Comparison of ENCODE assay signal across 13 mouse cellular contexts in the genomic region with DNA sequence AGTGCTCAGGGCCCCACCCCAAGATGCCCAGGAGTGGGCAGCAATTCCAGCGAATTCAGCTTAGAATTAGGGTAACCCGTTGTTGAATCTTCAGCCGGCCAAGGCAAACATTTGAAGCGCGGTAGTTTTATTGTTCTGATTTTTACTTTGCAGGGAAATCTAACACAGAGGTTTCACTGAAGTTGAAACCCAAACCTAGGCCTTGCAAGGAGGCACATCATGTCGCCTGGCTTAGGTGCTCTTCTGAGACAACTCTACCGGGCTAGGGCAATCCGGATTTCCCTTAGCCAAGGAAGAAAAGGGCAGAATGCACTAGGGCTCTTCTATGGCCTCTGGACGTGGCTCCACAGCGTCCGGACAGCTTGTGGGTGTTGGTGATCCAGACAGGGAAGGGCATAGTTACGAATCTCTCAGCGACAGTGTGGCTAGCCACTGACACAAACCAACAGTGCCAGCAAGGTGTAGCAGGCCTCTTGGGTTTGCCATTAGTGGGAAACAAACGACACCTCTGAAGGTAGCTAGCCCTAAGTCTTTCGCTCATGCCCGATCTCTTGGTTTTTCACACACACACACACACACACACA. TPM values are rescaled to one million over a fixed set of nuclear protein-coding genes. Genes with fewer than 3 reads are reported as not detected.
DNase-seq lines count a peak whose midpoint lies in the region; ATAC-seq lines count a peak whose summit lies in the region.
"Had no signal": no experiment of that assay in that cellular context is flagged by ENCODE, and none has a peak within 500 bp of the region (broad histone marks: within the 10 kb centered on the region; RNA-seq: fewer than 3 reads in every experiment).

No protein-coding gene starts in this region.

- H3K9me3 ChIP-seq in neural tube, embryonic 15.5 days (replicated peaks) = no peaks in the 10 kb centered on the region
- H3K9me3 ChIP-seq in hindbrain, embryonic 12.5 days (replicated peaks) = no peaks in the 10 kb centered on the region
- H3K9me3 ChIP-seq in midbrain, embryonic 10.5 days (replicated peaks) = no peaks in the 10 kb centered on the region
- H3K9me3 ChIP-seq in neural tube, embryonic 13.5 days = no peaks in the 10 kb centered on the region
- no peaks in the 10 kb centered on the region for H3K9me3 ChIP-seq in forebrain, embryonic 14.5 days (replicated peaks; ENCODE audit: control insufficient read depth, low read length)
- H3K9me3 ChIP-seq: limb, embryonic 15.5 days; lung, embryonic 15.5 days had no signal

- no peak overlapping the region for H3K9ac ChIP-seq in neural tube, embryonic 15.5 days (replicated peaks)
- peak overlapping the region; percentile 46 for H3K9ac ChIP-seq in hindbrain, embryonic 12.5 days
- H3K9ac ChIP-seq in neural tube, embryonic 13.5 days = no peak overlapping the region
- H3K9ac ChIP-seq in forebrain, embryonic 14.5 days (ENCODE audit: low read length) = no peak overlapping the region
- H3K9ac ChIP-seq: limb, embryonic 15.5 days; lung, embryonic 15.5 days had no signal

- H3K27ac ChIP-seq in neural tube, embryonic 15.5 days (replicated peaks) = no peak overlapping the region
- peak overlapping the region; percentile 52 for H3K27ac ChIP-seq in hindbrain, embryonic 12.5 days
- H3K27ac ChIP-seq in midbrain, embryonic 10.5 days (replicated peaks) = peak overlapping the region; percentile 90
- H3K27ac ChIP-seq in neural tube, embryonic 13.5 days (replicated peaks) = no peak overlapping the region
- no peak overlapping the region for H3K27ac ChIP-seq in forebrain, embryonic 14.5 days (ENCODE audit: low read depth, low read length)
- H3K27ac ChIP-seq: limb, embryonic 15.5 days; lung, embryonic 15.5 days had no signal

- peaks cover 22% of the 10 kb centered on the region for H3K4me1 ChIP-seq in neural tube, embryonic 15.5 days
- peaks cover 15% of the 10 kb centered on the region for H3K4me1 ChIP-seq in hindbrain, embryonic 12.5 days
- H3K4me1 ChIP-seq in midbrain, embryonic 10.5 days = peaks cover 63% of the 10 kb centered on the region
- H3K4me1 ChIP-seq in neural tube, embryonic 13.5 days (replicated peaks) = peaks cover 19% of the 10 kb centered on the region
- peaks cover 10% of the 10 kb centered on the region for H3K4me1 ChIP-seq in forebrain, embryonic 14.5 days (ENCODE audit: control insufficient read depth, insufficient read depth, low read length)

- no peak for ATAC-seq in neural tube, embryonic 15.5 days (ENCODE audit: low FRiP score)
- ATAC-seq in hindbrain, embryonic 12.5 days (ENCODE audit: low FRiP score) = no peak
- no peak for ATAC-seq in neural tube, embryonic 13.5 days (ENCODE audit: low read depth)
- no peak for ATAC-seq in CD4-positive, CD25-positive, alpha-beta regulatory T cell, adult 4 months
- no peak for ATAC-seq in forebrain, embryonic 14.5 days

- H3K27me3 ChIP-seq in neural tube, embryonic 15.5 days (replicated peaks) = peaks cover 81% of the 10 kb centered on the region
- H3K27me3 ChIP-seq in hindbrain, embryonic 12.5 days = peaks cover 88% of the 10 kb centered on the region
- peaks cover 99% of the 10 kb centered on the region for H3K27me3 ChIP-seq in midbrain, embryonic 10.5 days (ENCODE audit: low read depth, poor library complexity, severe bottlenecking)
- peaks cover 98% of the 10 kb centered on the region for H3K27me3 ChIP-seq in neural tube, embryonic 13.5 days
- H3K27me3 ChIP-seq in forebrain, embryonic 14.5 days (replicated peaks; ENCODE audit: control insufficient read depth, insufficient read depth, low read length) = peaks cover 82% of the 10 kb centered on the region

- peak; percentile 69 for DNase-seq in neural tube, embryonic 10.5 days (ENCODE audit: extremely low spot score, low spot score)
- DNase-seq in midbrain, embryonic 10.5 days (ENCODE audit: low spot score) = peak; percentile 63
- DNase-seq in ovary, postnatal 14 days (ENCODE audit: low spot score) = no peak
- no peak for DNase-seq in forebrain, embryonic 14.5 days (ENCODE audit: low spot score)
- DNase-seq: layer of hippocampus, adult 9-11 months; spleen, adult 18-20 months had no signal

- H3K36me3 ChIP-seq in neural tube, embryonic 15.5 days = no peaks in the 10 kb centered on the region
- no peaks in the 10 kb centered on the region for H3K36me3 ChIP-seq in hindbrain, embryonic 12.5 days
- no peaks in the 10 kb centered on the region for H3K36me3 ChIP-seq in midbrain, embryonic 10.5 days
- H3K36me3 ChIP-seq in neural tube, embryonic 13.5 days = no peaks in the 10 kb centered on the region
- no peaks in the 10 kb centered on the region for H3K36me3 ChIP-seq in forebrain, embryonic 14.5 days (ENCODE audit: control insufficient read depth, insufficient read depth, low read length)
- H3K36me3 ChIP-seq: limb, embryonic 15.5 days; lung, embryonic 15.5 days had no signal

- no peak overlapping the region for H3K4me2 ChIP-seq in neural tube, embryonic 15.5 days
- H3K4me2 ChIP-seq in hindbrain, embryonic 12.5 days (replicated peaks) = peak overlapping the region; percentile 63
- H3K4me2 ChIP-seq in neural tube, embryonic 13.5 days = 0 out of 2 replicates have a peak overlapping the region, but pooled peaks have one; percentile 7
- H3K4me2 ChIP-seq in forebrain, embryonic 14.5 days (ENCODE audit: low read length) = no peak overlapping the region

- no peak overlapping the region for H3K4me3 ChIP-seq in neural tube, embryonic 15.5 days (replicated peaks)
- H3K4me3 ChIP-seq in hindbrain, embryonic 12.5 days = peak overlapping the region; percentile 49
- H3K4me3 ChIP-seq in midbrain, embryonic 10.5 days = peak overlapping the region; percentile 73
- no peak overlapping the region for H3K4me3 ChIP-seq in neural tube, embryonic 13.5 days
- no peak overlapping the region for H3K4me3 ChIP-seq in forebrain, embryonic 14.5 days (ENCODE audit: low read depth, low read length)

- WGBS in neural tube, embryonic 15.5 days = under 1% methylated on average over 16 of the region's 16 CpGs
- under 1% methylated on average over 16 of the region's 16 CpGs for whole genome bisulfite sequencing in hindbrain, embryonic 12.5 days
- under 1% methylated on average over 16 of the region's 16 CpGs for WGBS in midbrain, embryonic 10.5 days
- under 1% methylated on average over 16 of the region's 16 CpGs for WGBS in neural tube, embryonic 13.5 days
- WGBS in forebrain, embryonic 14.5 days = 2% methylated on average over 16 of the region's 16 CpGs

RNA-seq across cellular contexts. Expression of a gene that starts 0.9 kb away (rescaled TPM):
- 1.0 and 1.2 TPM in 2 replicates for polyA plus RNA-seq in neural tube, embryonic 15.5 days (2015; fragmentation: Nextera tagmentation; extraction: Ambion mirVana)
- 7.5 and 8.8 TPM in 2 replicates for polyA plus RNA-seq in hindbrain, embryonic 12.5 days (2016; fragmentation: Nextera tagmentation; extraction: Ambion mirVana)
- 5.2 and 5.6 TPM in 2 replicates for polyA plus RNA-seq in midbrain, embryonic 10.5 days (2016; fragmentation: Nextera tagmentation; extraction: Ambion mirVana)
- polyA plus RNA-seq in neural tube, embryonic 13.5 days (2015; fragmentation: Nextera tagmentation; extraction: Ambion mirVana) = 1.4 and 1.6 TPM in 2 replicates
- polyA plus RNA-seq in CD4-positive, CD25-positive, alpha-beta regulatory T cell, adult 4 months (2017; shearing (Covaris generic)) = not detected
- not detected in 2 replicates for polyA plus RNA-seq in forebrain, embryonic 14.5 days (2014; fragmentation: Nextera tagmentation; extraction: Ambion mirVana)
- polyA plus RNA-seq: kidney, embryonic 14.5 days; lung, embryonic 15.5 days had no signal

Comparison
In these comparisons a context has a peak if more than half of its experiments do, and no peak if none do; other contexts are left out.
1. H3K4me2 ChIP-seq: peak in hindbrain, embryonic 12.5 days (single experiment) and neural tube, embryonic 13.5 days (single experiment); none in neural tube, embryonic 15.5 days (single experiment) and forebrain, embryonic 14.5 days (single experiment).
2. DNase-seq: peak in neural tube, embryonic 10.5 days (single experiment) and midbrain, embryonic 10.5 days (single experiment); none in ovary, postnatal 14 days (single experiment) and forebrain, embryonic 14.5 days (single experiment).
3. H3K27ac ChIP-seq: peak in hindbrain, embryonic 12.5 days (single experiment) and midbrain, embryonic 10.5 days (single experiment); none in neural tube, embryonic 15.5 days (single experiment), neural tube, embryonic 13.5 days (single experiment) and forebrain, embryonic 14.5 days (single experiment).
4. H3K4me3 ChIP-seq: peak in hindbrain, embryonic 12.5 days (single experiment) and midbrain, embryonic 10.5 days (single experiment); none in neural tube, embryonic 15.5 days (single experiment), neural tube, embryonic 13.5 days (single experiment) and forebrain, embryonic 14.5 days (single experiment).